Mouse (Mus musculus) olfactory bulb, adult 2 months (tissue): Measurements from ENCODE around the gene Mepe.

Experiments
- CTCF ChIP-seq: fragments of 200-500 bp; IDR thresholded peaks from 2 replicates; pipeline ENCODE4 v1.5.1; 2012; ENCODE audit warnings: low read depth, mild to moderate bottlenecking, low read length, moderate library complexity; ENCODE audit not compliant: insufficient read depth
- POLR2A ChIP-seq: fragments of 200-500 bp; IDR thresholded peaks from 2 replicates; pipeline ENCODE4 v1.6.1; 2012; ENCODE audit warnings: mild to moderate bottlenecking, low read depth, low read length, moderate library complexity; ENCODE audit not compliant: insufficient read depth

- TF ChIP-seq POLR2A, result no peak
- TF ChIP-seq CTCF, result no peak
Measured at GRCm38 (mm10) chr5:104328317-104328850, 3.3 kb downstream of the Mepe start.
